Mouse (Mus musculus): ENCODE measurements around the gene Tll1.

DNA sequence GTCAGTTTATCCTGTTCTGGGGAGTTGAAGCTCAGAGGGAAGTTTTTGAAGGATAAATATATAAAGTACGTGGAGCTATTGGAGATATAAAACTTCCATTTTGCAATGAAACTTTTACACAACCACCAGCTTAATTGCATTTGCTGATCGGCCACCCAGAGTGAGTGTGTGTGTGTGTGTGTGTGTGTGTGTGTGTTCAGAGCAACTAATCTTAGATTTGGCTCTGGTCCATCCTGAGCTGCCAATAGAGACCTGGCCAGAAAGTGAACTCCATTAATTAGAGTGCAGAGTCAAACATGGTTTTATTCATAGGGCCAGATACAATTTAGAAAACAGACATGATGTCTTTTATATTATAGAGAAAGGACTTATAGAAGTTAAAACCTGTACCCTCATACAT lies 32.6 kb upstream of the Tll1 start:
- TF ChIP-seq CTCF (IDR thresholded peaks at IDR 0.05; ENCODE audit: low read depth) (no peak), EP300 (optimal IDR thresholded peaks at IDR 0.05) (no peak)
